Mouse (Mus musculus) megakaryocyte, embryonic 14.5 days (primary cell): ENCODE measurements around the gene Lamc3.

Source experiments
- FLI1 ChIP-seq: IDR thresholded peaks from 2 replicates; pipeline ENCODE4 v1.6.1; 2012; ENCODE audit warnings: low read length, inconsistent platforms, mixed read lengths
- GATA1 ChIP-seq: IDR thresholded peaks from 3 replicates; pipeline ENCODE4 v1.6.1; 2012; ENCODE audit warnings: mixed read lengths, low read length, inconsistent platforms, borderline replicate concordance

- TF ChIP-seq GATA1 (no peak), FLI1 (no peak)
Measured at GRCm38 (mm10) chr2:31900932-31901331, 13.8 kb downstream of the Lamc3 start.
